Mouse (Mus musculus): ENCODE data around the gene Gm12184. TPM values are rescaled to one million over a fixed set of nuclear protein-coding genes. Genes with fewer than 3 reads are reported as not detected.
A peak's percentile ranks its signal among the peaks of the same experiment; 100 is the strongest.
"Not testable (repeated sequence)": the region's sequence is repeated elsewhere in the genome, so short reads cannot be mapped to it uniquely, and the experiment has no call there.

The Gm12184 gene
- 6.1 and 8.5 TPM in 2 replicates for total RNA-seq (2015)
- total RNA-seq (2017) = 4.6 and 12.1 TPM in 2 replicates

DNA sequence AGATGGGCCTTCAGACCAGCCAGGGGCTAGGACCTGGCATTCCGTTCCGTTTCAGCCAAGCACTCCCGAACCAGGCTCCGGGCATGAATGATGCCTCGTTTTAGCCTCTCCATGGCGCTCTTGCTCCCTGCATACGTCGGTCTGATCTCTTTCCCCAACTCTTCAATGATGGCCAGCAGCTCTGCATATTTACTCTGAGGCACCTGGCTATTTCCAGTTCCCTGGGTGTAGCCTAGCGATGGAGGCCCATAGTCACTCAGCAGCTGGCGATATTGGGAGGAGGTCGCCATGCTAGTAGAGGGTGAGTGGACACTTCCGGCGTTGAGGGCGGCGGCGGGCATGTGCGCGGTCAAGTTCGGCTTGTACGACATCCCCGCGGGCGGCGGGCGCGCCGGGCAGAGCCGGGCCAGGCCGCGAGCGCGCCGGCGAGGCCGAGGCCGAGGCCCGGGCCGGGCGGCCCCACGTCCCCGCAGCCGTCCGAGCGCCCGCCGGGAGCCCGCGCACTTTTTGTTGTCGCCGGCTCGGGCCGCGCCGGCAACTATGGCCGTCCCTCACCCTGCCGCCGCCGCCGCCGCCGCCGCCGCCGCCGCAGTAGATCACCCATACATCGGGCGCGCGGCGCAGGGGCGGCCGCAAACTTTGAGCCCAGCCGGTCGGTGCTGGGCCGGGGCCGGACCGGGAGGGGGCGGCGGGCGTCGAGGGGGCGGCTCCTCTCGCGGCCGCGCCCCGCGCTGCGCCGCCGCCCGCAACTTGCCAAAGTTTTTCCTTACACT is at the start of gene Gm12184, which contains the start of gene Trim7:
Gene Gm12184, minus strand, starts transcription at position 677 of the 773 bp plus-strand sequence.
Gene Trim7, plus strand, starts transcription at position 162 of the 773 bp plus-strand sequence.
- peak; percentile 54 for ATAC-seq (ENCODE audit: poor library complexity, severe bottlenecking)

DNA sequence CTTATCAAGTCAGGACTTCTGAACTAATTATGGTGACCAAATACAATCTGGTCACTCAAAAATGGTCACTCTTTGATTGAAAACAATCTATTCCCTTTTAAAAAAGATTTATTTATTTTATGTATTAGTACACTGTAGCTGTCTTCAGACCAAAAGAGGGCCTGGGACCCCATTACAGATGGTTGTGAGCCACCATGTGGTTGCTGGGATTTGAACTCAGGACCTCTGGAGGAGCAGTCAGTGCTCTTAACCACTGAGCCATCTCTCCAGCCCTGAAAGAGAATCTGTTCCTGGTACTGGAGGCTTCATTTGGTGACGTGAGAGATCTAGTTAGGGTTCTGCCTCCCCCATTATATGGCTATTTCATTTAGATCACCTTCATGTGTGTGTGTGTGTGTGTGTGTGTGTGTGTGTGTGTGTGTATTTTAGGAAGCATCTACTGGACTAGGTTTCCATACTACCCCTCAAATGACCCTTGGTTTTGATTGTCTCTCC is 48.9 kb upstream of the Gm12184 start:
- ATAC-seq (ENCODE audit: poor library complexity, severe bottlenecking) = not testable (repeated sequence)

DNA sequence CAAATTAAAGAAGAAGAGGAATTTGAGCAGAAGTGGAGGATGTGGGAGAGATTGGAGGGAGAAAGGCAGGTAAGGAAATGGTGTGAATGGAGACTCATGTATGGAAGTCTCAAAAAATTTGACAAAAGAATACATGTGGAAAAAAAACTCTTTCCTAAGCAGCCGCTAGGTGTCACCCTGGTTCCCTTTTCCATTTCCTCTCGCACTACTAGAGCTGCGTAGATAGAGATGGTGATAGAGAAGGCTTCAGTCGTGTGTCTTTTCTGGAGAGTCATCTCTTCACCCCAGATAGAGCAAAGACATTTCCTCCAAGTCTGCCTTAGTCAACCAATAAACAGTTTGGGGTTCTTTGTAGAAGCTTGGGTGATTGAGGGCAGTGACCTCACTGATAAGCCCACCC is 48.0 kb upstream of the Gm12184 start:
- peak; percentile 49 for ATAC-seq (ENCODE audit: poor library complexity, severe bottlenecking)

DNA sequence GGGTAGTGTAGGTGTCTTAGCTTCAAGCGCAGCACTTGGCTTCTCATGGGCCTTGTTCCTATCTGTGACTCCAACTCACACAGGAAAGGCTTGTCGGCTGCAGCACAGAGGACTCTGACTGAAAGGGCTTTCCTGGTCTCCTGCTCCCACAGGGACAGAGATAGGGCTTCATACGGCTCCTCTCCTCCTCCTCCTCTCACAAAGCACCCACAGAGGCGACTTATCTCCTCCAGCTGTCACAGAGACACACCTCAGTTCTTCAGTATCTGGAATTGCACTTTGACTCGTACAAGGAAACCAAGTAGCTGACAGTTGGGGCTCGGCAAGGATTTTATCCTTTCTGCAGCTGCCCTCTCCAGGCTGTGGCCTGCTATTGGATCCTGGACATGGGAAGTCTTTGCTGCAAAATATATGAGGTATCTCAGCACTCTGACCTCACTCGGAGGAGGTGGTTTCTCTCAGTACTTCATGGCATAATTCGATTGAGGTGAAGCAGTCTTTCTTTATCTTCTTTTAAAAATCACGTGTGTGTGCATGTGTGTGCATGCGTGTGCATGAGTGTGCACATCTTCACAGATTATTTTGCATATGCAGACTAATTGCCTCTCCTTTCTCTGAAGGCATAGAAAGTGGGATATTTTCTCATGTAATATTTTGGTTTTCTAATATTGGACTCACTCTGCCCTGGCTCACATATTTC is 47.3 kb upstream of the Gm12184 start:
- ATAC-seq (ENCODE audit: poor library complexity, severe bottlenecking) = no peak

DNA sequence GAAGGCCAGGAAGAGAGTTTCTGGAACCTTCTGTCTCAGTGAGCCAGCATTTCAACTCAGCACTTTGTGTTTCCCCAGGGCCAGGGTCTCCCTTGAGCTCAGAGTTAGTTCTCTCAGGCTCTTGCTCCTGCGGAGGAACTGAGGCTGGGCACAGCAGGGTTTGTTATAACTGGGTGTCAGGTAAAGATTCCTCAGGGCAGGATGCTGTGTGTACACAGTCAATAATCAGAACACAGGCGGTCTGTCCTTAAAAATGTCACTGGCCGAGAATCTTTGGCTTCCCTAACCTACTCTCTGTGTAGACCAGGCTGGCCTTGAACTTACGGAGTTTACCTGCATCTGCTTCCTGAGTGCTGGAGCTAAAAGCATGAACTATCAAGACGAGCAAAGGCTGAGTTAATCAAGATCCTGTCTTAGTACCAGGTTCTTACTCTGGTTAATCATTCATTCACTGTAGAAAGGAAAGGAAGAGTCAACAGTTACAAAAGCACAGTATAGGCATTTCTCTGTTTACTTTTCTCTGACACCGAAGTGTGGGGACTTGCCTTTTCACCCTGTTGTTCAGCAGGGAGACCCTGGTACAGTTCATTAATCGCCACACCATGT is 46.3 kb upstream of the Gm12184 start:
- ATAC-seq (ENCODE audit: poor library complexity, severe bottlenecking) = peak; percentile 6; the same call in 1 of the 2 replicates

DNA sequence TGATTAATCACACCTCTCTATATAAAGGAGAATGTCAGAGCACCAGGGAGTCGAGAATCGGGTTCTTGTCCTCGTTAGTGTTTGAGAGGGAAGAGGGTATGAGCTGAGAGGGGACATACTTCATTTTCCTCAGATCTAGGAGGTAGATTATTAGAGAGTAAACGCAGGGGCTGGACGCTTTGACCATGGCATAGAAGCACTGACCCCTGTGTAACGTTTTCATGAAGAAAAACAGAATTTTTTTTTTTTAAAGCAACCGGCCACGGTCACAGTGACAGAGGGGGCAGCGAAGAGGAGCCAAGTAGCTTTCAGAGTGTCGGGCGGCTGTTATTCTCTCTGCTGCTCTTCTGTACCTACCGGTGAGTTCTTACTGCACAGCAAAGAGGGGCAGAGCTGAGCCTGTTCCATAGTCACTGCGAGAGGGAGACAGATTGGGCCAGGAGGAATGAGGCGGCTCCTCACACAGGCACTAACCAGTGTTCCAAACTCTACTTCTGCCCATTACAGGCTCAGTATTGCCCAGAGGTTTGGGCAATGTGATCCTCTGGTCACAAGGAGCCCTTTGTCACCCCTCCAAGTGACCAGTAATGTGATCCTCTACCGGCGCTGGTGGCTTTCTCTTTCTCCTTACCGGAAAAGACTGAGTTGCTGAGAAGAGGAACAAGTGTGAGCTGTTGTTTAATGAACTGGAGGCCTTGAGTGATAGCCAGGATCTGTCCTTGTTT is 45.5 kb upstream of the Gm12184 start:
- peak; percentile 57 for ATAC-seq (ENCODE audit: poor library complexity, severe bottlenecking)

DNA sequence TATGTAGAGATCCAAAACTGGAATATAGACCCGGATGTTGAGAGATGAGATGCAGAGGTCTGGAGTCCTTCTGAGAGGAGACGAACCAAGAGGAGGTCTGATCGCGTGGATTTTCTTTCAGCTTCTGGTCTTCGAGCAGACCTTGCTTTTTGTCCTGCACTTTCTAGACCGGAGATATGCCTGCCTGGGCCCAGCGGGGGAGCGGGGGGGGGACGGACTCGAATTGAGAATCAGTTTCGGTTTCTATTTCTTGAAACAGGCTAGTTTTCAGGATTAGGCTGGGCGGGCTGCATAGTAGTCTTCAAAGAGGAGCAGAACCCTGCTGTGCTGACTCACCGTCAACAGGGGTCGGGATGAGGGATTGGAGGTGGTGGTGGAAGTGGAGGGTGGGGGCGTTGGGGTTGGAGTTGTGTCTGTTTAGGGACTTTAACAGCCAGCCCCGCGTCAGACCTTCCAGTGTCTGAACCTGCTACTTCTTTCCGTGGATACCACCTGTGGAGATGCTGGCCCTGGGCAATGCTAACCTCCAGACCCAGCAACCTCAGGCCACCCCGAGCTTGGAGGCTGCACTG is 44.8 kb upstream of the Gm12184 start, which contains the start of gene Irgm1:
Gene Irgm1, minus strand, starts transcription at position 483 of the 572 bp plus-strand sequence.
- peak; percentile 62 for ATAC-seq (ENCODE audit: poor library complexity, severe bottlenecking)

DNA sequence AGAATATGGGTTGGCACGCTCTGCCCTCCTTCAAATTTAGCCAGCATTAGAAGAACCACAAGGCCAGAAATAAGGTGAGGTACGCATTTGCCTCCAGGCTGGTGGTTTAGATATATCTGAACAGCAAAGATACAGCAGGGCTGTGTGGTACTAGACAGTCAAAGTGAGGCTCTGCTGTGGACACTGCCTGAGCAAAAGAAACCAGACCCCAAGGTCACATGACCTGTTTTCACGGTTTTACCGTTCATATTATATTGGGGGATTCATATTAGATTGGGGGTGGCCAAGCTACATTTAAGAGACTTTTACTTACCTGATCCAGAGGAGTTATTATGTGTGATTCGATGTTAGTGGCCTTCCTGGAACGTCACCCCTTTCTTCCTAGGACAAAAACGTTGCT is 44.3 kb upstream of the Gm12184 start:
- no peak for ATAC-seq (ENCODE audit: poor library complexity, severe bottlenecking)

DNA sequence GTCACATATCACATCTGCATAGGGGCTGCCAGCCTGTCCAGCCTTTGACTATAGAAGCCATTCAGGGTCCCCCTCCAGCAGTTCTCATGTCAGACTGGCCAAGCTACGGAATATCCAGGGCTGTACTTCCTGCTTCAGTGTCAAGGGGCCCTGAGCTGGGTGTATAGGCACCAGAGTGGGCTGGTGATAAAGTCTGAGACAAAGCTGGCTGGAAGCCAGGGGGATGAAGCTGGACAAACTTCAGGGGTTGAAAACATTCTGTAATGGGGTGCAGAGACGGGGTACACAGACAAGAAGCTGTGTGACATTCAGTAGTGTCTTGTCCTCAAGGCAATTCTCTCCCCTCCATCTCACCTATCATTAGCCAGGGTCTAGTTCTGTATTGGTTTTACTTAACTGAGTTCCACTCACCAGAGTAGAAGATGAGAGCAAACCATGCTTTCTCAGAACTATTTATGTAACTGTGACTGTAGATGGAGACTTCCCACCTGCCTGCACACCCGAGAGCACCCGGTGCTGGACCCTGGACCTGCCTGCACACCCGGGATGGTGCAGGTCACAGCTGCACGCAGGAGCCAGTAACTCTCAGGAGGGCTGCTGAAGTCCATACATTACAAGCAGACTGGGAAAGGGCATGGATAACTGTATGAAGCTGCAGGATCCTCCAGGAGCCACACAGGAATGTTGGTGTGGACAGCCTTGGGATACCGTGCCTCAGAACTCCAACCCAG is 43.1 kb upstream of the Gm12184 start:
- ATAC-seq (ENCODE audit: poor library complexity, severe bottlenecking) = no peak

DNA sequence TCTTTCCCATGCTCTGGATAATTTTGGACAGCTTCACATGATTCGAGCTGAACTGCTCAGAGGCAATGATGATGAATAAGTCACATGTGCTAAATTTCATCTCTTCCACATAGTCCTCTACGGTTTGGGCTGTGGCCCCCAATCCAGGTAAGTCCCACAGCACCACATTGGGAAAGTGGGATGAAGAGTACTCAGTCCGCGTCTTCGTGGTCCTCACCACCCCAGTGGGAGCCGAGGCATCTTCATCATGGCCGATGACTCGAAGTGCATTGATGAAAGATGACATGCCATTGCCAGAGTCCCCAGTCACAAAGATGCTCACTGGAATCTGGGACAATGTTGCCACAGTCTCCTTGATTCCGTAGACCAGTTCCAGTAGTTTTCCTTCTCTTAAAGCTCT is 40.0 kb upstream of the Gm12184 start:
- no peak for ATAC-seq (ENCODE audit: poor library complexity, severe bottlenecking)

DNA sequence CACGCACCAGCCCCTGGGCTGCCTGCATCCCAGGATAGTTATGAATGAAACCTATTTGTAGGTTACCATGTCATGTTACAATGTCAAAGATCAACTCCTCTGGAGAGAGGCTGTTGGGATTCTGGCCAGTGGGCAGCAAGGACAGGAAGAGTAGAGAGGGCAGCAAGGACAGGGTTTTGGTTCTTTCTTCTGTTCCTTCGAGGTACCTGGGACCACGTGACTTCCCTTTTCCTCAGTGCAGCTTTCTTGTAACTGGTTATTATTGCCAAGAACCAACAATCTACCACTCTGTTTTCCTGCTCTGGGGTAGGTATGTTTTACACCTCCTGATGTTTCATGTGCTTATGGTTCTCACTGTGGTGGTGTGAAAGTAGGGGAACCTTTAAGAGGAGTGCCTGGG is 37.4 kb upstream of the Gm12184 start:
- ATAC-seq (ENCODE audit: poor library complexity, severe bottlenecking) = no peak

DNA sequence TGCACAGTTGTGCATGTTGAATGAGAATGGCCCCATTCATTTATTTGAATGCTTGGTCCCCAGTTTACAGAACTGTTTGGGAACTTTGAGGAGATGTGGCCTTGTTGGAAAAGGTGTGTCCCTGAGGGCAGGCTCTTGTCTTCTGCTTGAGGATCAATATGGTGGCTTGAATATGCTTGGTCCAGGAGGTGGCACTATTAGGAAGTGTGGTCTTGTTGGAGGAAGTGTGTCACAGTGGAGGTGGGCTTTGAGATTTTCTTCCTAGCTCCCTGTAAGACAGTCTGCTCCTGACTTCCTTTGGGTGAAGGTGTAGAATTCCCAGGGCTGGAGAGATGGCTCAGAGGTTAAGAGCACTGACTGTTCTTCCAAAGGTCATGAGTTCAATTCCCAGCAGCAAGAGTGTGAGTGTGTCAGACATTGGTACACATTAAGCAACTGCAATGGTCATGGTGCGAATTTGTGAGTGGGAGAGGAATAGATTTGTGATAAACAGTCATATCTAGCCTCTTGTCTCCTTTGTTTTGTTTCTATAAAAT is 36.4 kb upstream of the Gm12184 start:
- no peak for ATAC-seq (ENCODE audit: poor library complexity, severe bottlenecking)

DNA sequence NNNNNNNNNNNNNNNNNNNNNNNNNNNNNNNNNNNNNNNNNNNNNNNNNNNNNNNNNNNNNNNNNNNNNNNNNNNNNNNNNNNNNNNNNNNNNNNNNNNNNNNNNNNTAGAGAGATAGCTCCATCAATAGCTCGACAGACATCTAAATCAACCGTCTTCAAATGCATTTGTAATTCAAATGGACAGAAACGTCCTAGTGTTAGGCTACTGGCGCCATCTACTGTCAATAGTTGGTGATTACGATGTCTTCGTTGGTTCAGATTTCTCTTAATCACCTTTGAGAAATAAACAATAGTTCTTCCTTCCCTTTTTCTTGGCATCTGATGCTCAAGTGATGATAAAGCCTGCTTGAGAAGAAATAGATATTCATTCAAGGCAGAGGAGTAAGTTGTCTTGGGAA is 32.6 kb upstream of the Gm12184 start:
- peak; percentile 37 for ATAC-seq (ENCODE audit: poor library complexity, severe bottlenecking)

DNA sequence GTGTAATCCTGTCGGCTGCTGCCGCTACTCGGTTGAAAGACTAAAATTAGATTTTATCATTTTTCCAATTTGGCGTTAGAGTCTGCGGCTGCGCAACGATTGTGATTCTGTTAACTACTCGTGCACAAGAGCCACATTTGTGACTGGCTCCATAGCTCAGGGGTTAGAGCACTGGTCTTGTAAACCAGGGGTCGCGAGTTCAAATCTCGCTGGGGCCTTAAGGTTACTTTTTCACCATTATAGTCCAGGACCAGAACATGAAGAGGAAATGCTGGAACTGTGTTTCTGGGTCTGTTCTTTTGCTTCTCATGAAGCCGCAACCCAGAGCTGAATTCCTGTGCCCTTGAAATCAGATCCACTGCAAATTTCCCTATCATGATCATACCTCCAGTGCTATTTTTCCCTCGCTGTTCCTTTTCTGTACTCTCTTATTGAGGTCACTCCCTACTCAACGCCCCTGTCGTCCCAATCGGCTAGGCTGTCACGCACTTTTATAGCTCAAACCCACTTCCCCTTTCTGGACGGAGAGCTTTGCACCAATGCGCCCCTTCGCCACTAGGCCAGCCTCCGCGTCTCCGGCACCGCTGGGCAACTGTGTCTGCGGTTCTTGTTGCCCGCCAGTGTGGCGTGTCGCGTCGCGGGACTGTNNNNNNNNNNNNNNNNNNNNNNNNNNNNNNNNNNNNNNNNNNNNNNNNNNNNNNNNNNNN is 27.2 kb upstream of the Gm12184 start:
- ATAC-seq (ENCODE audit: poor library complexity, severe bottlenecking) = peak; percentile 74

DNA sequence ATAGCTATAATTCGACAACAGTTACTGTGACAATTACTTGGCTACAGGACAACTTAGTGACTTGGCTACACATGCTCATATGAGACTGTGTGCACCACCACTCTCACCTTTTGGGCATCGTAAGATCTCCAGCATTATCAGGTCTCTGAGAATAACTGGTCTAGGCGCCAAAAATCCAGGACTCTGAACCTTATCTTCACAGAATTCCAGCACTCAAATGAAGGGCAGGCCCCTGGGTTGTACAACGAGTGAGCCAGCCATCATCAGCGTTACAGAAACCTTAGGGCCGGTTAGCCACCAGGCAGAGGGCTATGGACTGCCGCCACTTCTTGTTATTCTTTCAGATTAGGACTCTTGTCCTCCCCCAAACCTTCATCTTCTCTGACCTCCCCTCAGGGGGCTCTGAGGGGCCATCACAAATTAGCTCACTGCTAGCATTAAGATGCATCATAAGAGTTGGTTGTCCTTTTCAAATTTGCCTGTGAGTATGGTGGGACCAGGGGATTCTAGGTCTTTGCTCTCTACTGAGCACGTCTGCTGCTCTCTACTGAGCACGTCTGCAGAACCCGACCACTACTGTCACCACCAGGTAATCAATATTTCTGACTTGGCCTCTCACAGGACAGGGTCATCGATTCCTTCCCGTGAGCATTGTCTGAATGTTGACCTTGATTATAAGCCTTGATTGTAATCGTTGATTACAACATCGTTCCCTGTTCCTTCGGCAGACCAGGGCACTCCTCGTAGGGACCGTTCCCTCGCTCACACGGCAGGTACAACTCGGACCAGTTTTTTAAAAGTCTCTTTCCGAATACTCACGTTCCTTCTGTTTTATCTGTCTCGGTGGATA is 26.4 kb upstream of the Gm12184 start:
- ATAC-seq (ENCODE audit: poor library complexity, severe bottlenecking) = no peak

DNA sequence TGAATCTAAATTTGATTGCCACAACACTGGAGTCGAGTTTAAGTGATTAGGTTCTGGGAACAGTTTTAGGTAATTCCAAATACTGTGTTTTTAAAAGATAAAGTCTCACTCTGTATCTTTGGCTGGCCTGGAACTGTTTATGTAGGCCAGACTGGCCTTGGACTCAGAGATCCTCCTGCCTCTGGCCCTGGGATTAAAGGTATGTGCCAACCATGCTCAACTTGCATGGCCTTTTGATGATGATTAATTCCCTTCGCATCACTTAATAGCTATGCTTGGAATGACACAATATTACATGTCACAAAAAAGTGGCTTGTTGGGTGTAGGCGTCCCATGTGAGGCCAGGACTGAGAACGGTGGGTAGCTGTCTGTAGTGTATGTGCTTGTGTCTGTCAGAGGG is 25.7 kb upstream of the Gm12184 start:
- no peak for ATAC-seq (ENCODE audit: poor library complexity, severe bottlenecking)

DNA sequence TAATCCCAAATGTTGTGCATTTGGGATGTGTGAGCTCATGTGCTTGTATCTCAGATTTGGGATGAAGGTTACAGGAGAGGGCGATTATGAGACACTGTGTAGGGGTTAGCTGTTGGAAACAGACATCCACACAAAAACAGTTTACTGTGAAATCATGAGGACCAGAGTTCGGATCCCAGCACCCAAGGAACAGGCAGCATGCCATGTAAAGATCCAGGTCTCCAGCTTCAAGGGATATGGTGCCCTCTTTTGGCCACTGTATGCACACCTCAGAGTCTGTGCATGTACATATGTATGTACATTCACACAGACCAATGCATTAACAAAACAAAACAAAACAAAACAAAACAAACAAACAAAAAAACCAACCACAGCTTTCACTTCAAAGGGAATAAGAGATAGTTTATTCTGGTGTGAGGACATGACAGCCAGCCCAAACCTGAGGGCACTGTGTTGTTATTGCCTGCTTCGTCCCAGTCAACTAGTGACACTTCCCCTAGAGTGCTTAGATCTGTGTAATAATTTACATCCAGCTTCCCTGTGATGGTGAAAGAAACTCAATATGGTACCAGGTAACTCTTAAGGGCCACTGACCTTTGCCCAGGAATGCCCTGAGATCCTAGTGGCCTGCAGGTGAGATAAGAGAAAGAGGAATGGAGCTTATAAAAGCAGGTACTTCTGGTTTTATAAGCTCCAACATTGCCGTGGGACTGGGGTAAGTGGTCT is 25.0 kb upstream of the Gm12184 start:
- no peak for ATAC-seq (ENCODE audit: poor library complexity, severe bottlenecking)
